Mouse (Mus musculus) hindbrain, embryonic 15.5 days (tissue): ENCODE results near the gene Fbxl16. TPM values are rescaled to one million over a fixed set of nuclear protein-coding genes. Genes with fewer than 3 reads are reported as not detected.
"Not testable (repeated sequence)": the region's sequence is repeated elsewhere in the genome, so short reads cannot be mapped to it uniquely, and the experiment has no call there.

Experiments used
- ATAC-seq: fragments of 200-750 bp; cut with Nextera tagmentation; 2 replicates; pipeline ENCODE4 v1.8.0; 2017; ENCODE audit warnings: low read depth, moderate number of reproducible peaks, moderate TSS enrichment; ENCODE audit not compliant: low FRiP score
- H3K27ac ChIP-seq: fragments of 300-500 bp; sonication (generic); replicated peaks from 2 replicates; pipeline ENCODE4 v1.5.1; 2015; ENCODE audit warnings: mild to moderate bottlenecking, inconsistent platforms
- H3K27me3 ChIP-seq: fragments of 300-500 bp; sonication (generic); 2 replicates; pipeline ENCODE4 v1.6.1; 2015; ENCODE audit warnings: control low read depth, inconsistent platforms
- H3K36me3 ChIP-seq: fragments of 300-500 bp; sonication (generic); 2 replicates; pipeline ENCODE4 v1.6.1; 2015; ENCODE audit warnings: control low read depth, inconsistent platforms
- H3K4me1 ChIP-seq: fragments of 300-500 bp; sonication (generic); replicated peaks from 2 replicates; pipeline ENCODE4 v1.6.1; 2015; ENCODE audit warnings: control low read depth, inconsistent platforms
- H3K4me2 ChIP-seq: fragments of 300-500 bp; sonication (generic); 2 replicates; pipeline ENCODE4 v1.6.1; 2015; ENCODE audit warnings: moderate library complexity, mild to moderate bottlenecking, inconsistent platforms
- H3K4me3 ChIP-seq: fragments of 300-500 bp; sonication (generic); 2 replicates; pipeline ENCODE4 v1.5.1; 2015; ENCODE audit warnings: mild to moderate bottlenecking, inconsistent platforms
- H3K9ac ChIP-seq: fragments of 300-500 bp; sonication (generic); 2 replicates; pipeline ENCODE4 v1.6.1; 2015; ENCODE audit warnings: inconsistent platforms
- H3K9me3 ChIP-seq: fragments of 300-500 bp; sonication (generic); 2 replicates; pipeline ENCODE4 v1.6.1; 2016; ENCODE audit warnings: control low read depth, inconsistent platforms
- WGBS: fragments of 180-500 bp; shearing (Covaris S2); methylation state at CpG from one replicate; pipeline ENCODE4 v1.1.7; 2015; 5-methylcytosine and 5-hydroxymethylcytosine counted together
- polyA plus RNA-seq: library from polyadenylated mRNA; unstranded; fragments of >200 nt; fragmentation: Nextera tagmentation; extraction: Ambion mirVana; gene quantifications from 2 replicates; pipeline ENCODE4 v1.2.1, GENCODE M21; 2015

Gene Fbxl16
- polyA plus RNA-seq, 1 experiment from 2014 or later = 45.0 TPM

- under 1% methylated on average over 37 of the region's 37 CpGs for WGBS
- peak overlapping the region; percentile 95 for H3K27ac ChIP-seq
- peak overlapping the region; percentile 36 for H3K9ac ChIP-seq
- H3K4me3 ChIP-seq = peak overlapping the region; percentile 52
- no peaks in the 10 kb centered on the region for H3K36me3 ChIP-seq
- no peak for ATAC-seq
- H3K4me1 ChIP-seq = peaks cover 49% of the 10 kb centered on the region
- peak overlapping the region; percentile 92 for H3K4me2 ChIP-seq
- H3K9me3 ChIP-seq = no peaks in the 10 kb centered on the region
- peaks cover 9% of the 10 kb centered on the region; the same call in 1 of the 2 replicates for H3K27me3 ChIP-seq
These were observed 12.6 kb upstream of the Fbxl16 start for GRCm38 (mm10) chr17:25796211-25796771.

DNA sequence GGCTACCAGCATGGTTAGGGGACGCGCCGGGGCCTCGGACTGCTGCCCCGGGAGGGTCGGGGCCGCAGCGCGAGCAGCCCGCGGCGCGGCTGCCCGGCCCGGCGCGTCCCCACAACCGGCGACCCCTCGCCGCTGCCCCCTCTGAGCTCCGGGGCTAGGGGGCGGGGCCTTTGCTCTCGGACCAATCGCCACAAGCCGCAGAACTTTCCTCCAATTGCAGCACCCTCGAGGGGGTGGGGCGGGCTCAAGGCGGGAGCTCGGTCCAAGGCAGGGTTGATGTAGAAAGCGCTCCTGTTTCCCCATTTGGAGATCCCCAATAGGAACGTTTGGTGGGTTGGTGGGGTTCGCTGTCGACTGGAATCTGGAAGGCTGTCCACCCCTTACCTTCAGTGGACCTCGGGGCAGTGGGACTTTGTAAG is 11.9 kb upstream of the Fbxl16 start, which contains the start of gene Metrn:
Metrn (minus strand) TSS at position 186 of the 419 bp plus-strand sequence.
- Histone ChIP-seq H3K36me3 (no peaks in the 10 kb centered on the region), H3K9me3 (no peaks in the 10 kb centered on the region), H3K4me3 (peak within 1 kb of the TSS; percentile 52), H3K4me2 (peak within 1 kb of the TSS; percentile 92), H3K27me3 (peaks cover 9% of the 10 kb centered on the region; the same call in 1 of the 2 replicates), H3K9ac (peak within 1 kb of the TSS; percentile 36), H3K4me1 (peaks cover 45% of the 10 kb centered on the region), H3K27ac (peak within 1 kb of the TSS; percentile 95)
- under 1% methylated on average over 33 of the region's 35 CpGs for WGBS
- ATAC-seq = peak; percentile 70

- Histone ChIP-seq H3K4me2 (no peak overlapping the region), H3K27me3 (peaks cover 5% of the 10 kb centered on the region; the same call in 1 of the 2 replicates), H3K4me1 (peaks cover 39% of the 10 kb centered on the region), H3K27ac (no peak overlapping the region), H3K9ac (no peak overlapping the region), H3K36me3 (no peaks in the 10 kb centered on the region), H3K9me3 (no peaks in the 10 kb centered on the region), H3K4me3 (no peak overlapping the region)
- ATAC-seq = no peak
- WGBS = 9% methylated on average over 6 of the region's 6 CpGs
These were observed 7.9 kb upstream of the Fbxl16 start for GRCm38 (mm10) chr17:25801029-25801428.

DNA sequence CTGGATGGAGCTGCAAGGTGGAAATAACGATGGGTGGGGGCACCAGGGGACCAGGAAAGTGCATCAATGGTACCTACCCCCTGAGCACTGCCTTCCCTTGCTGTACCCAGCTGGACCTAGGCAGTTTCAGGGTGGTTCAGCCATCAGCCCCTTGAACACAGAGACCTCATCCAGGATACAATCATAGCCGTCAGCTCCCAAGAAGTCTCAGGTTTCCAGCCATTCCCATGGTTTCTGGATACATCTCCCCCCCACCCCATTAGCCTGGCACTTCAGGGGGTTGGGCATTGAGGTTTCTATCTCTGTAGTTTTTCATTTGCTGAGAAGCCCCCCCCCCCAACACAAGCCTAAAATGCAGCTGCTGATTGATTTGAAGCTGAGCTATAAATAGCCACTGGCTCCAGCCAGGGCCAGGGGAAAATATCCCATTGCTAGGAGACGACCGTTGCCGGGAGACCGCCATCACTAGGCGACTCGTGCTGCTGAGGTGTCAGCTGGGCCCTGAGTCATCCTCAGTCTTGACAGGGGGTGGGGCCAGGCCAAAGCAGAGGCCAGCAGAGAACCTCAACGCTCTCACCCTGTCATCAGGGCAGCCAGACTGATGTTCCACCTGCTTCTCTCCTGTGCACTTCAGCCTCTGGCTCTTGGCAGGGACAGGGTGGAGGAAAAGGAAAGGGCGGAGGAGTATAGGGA is 5.9 kb upstream of the Fbxl16 start:
- H3K9ac ChIP-seq = peak overlapping the region; percentile 27; the same call in 1 of the 2 replicates
- peaks cover 25% of the 10 kb centered on the region for H3K4me1 ChIP-seq
- H3K4me2 ChIP-seq = peak overlapping the region; percentile 45
- H3K27me3 ChIP-seq = no peaks in the 10 kb centered on the region
- H3K4me3 ChIP-seq = no peak overlapping the region
- H3K27ac ChIP-seq = peak overlapping the region; percentile 86
- 4% methylated on average over 10 of the region's 10 CpGs for WGBS
- no peaks in the 10 kb centered on the region for H3K36me3 ChIP-seq
- no peaks in the 10 kb centered on the region for H3K9me3 ChIP-seq
- peak; percentile 87 for ATAC-seq

GRCm38 (mm10) chr17:25806507-25806906 is 2.4 kb upstream of the Fbxl16 start:
- H3K4me1 ChIP-seq = peaks cover 49% of the 10 kb centered on the region

GRCm38 (mm10) chr17:25807452-25807851 is 1.4 kb upstream of the Fbxl16 start:
- not testable (repeated sequence) for H3K27me3 ChIP-seq, H3K4me2 ChIP-seq, H3K27ac ChIP-seq, ATAC-seq, H3K9ac ChIP-seq, H3K9me3 ChIP-seq, H3K4me3 ChIP-seq, H3K36me3 ChIP-seq
- peaks cover 53% of the 10 kb centered on the region for H3K4me1 ChIP-seq
- WGBS = 48% methylated on average over 2 of the region's 2 CpGs

More at GRCm38 (mm10) chr17:25806507-25806906, 2.4 kb upstream of the Fbxl16 start:
- Histone ChIP-seq H3K27me3 (no peaks in the 10 kb centered on the region), H3K4me3 (no peak overlapping the region), H3K4me2 (no peak overlapping the region), H3K36me3 (no peaks in the 10 kb centered on the region), H3K9me3 (no peaks in the 10 kb centered on the region), H3K9ac (no peak overlapping the region), H3K27ac (no peak overlapping the region)
- WGBS = 86% methylated on average over 4 of the region's 4 CpGs
- ATAC-seq = no peak

DNA sequence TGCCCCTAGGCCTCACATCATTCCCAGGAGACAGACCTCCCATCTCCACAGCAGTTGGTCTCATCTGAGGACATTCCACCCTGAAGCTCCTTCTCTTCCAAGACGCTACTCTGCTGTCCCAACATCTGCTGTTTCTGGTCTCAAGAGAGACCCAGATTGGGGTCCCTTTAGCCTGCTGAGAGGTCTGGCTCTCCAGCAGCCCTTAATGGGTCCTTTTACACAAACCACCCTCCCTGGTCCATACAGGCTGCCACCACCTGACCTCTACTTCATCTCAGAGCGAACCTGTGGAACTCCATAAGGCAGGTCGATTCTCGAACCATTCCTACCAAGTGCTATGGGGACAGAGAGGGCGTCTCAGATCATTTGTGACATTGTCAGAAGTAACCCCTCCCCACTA is 857 bp upstream of the Fbxl16 start:
- no peaks in the 10 kb centered on the region for H3K27me3 ChIP-seq
- peak overlapping the region; percentile 93 for H3K4me3 ChIP-seq
- H3K27ac ChIP-seq = peak overlapping the region; percentile 99
- peak overlapping the region; percentile 99 for H3K9ac ChIP-seq
- ATAC-seq = peak; percentile 2; the same call in 1 of the 2 replicates
- H3K36me3 ChIP-seq = no peaks in the 10 kb centered on the region
- H3K4me2 ChIP-seq = peak overlapping the region; percentile 97
- H3K9me3 ChIP-seq = no peaks in the 10 kb centered on the region
- WGBS = 31% methylated on average over 5 of the region's 5 CpGs
- peaks cover 53% of the 10 kb centered on the region for H3K4me1 ChIP-seq

- H3K36me3 ChIP-seq = no peaks in the 10 kb centered on the region
- peak overlapping the region; percentile 99 for H3K27ac ChIP-seq
- peak overlapping the region; percentile 99 for H3K9ac ChIP-seq
- H3K4me1 ChIP-seq = peaks cover 49% of the 10 kb centered on the region
- 5% methylated on average over 25 of the region's 25 CpGs for WGBS
- peak overlapping the region; percentile 93 for H3K4me3 ChIP-seq
- H3K9me3 ChIP-seq = no peaks in the 10 kb centered on the region
- H3K27me3 ChIP-seq = no peaks in the 10 kb centered on the region
- ATAC-seq = peak; percentile 46
- H3K4me2 ChIP-seq = peak overlapping the region; percentile 97
These were observed 888 bp downstream of the Fbxl16 start for GRCm38 (mm10) chr17:25809606-25810340.

DNA sequence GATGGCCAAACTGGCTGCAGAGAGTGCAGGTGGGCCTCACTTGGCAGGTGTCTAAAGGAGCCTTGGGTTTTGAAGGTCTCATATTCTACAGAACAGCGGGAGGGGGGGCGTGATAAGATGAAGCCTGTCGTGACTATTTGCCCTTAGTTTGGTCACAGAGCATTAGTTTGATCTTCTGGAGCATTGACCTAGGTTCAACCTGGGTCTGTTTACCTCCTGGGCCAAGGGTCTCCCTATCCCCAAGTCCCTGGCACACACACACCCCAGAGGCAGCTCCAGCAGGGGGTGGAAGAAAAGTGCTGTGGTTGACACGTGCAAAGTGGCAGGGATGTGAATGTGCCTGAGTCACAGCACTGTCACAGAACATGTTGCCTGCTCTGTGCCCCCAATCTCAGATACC is 2.0 kb downstream of the Fbxl16 start:
- Histone ChIP-seq H3K4me3 (peak overlapping the region; percentile 93), H3K4me1 (peaks cover 49% of the 10 kb centered on the region), H3K36me3 (no peaks in the 10 kb centered on the region), H3K9me3 (no peaks in the 10 kb centered on the region), H3K4me2 (peak overlapping the region; percentile 97), H3K27ac (no peak overlapping the region), H3K9ac (peak overlapping the region; percentile 99; the same call in 1 of the 2 replicates), H3K27me3 (no peaks in the 10 kb centered on the region)
- no peak for ATAC-seq
- WGBS = 74% methylated on average over 4 of the region's 4 CpGs

DNA sequence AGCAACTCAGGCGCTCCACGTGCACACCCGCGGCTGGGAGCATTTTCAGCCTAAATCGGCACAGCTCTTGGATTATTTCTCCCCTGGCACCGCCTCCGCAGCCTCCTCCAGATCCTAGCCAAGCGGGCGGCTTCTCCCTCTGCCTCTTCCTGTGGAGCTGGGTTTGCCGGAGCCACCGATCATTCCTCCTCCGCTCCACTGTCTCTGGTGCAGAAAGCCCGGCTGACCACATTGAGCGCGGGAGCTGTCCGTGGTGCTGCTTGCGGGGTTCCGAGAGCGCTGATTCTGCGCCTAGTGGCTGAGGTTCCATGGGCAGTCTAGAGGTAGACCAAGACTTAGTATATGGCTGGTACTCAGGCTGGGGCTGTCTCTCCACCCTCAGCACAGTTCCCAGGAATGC is 4.6 kb downstream of the Fbxl16 start:
- 1% methylated on average over 20 of the region's 20 CpGs for WGBS
- no peak for ATAC-seq
- peak overlapping the region; percentile 11; the same call in 1 of the 2 replicates for H3K9ac ChIP-seq
- H3K27me3 ChIP-seq = peaks cover 12% of the 10 kb centered on the region
- peaks cover 19% of the 10 kb centered on the region for H3K36me3 ChIP-seq
- peaks cover 42% of the 10 kb centered on the region for H3K4me1 ChIP-seq
- H3K4me2 ChIP-seq = peak overlapping the region; percentile 40
- H3K27ac ChIP-seq = no peak overlapping the region
- no peaks in the 10 kb centered on the region for H3K9me3 ChIP-seq
- H3K4me3 ChIP-seq = peak overlapping the region; percentile 13; the same call in 1 of the 2 replicates

GRCm38 (mm10) chr17:25817662-25818061 is 8.8 kb downstream of the Fbxl16 start:
- 88% methylated on average over 11 of the region's 11 CpGs for WGBS
- no peak overlapping the region for H3K4me2 ChIP-seq
- no peak for ATAC-seq

More at GRCm38 (mm10) chr17:25817662-25818061, 8.8 kb downstream of the Fbxl16 start:
- Histone ChIP-seq H3K27ac (no peak overlapping the region), H3K27me3 (peaks cover 12% of the 10 kb centered on the region), H3K9me3 (no peaks in the 10 kb centered on the region), H3K36me3 (peaks cover 28% of the 10 kb centered on the region), H3K4me1 (peaks cover 14% of the 10 kb centered on the region), H3K9ac (no peak overlapping the region), H3K4me3 (no peak overlapping the region)
